Mouse (Mus musculus): ENCODE data around the gene Fry. TPM values are rescaled to one million over a fixed set of nuclear protein-coding genes. Genes with fewer than 3 reads are reported as not detected.

The Fry gene
- polyA plus RNA-seq, 1 experiment from 2014 or later = 32.5 TPM

- Histone ChIP-seq H3K27me3 (ENCODE audit: control insufficient read depth, insufficient read depth, low read length) (no peaks in the 10 kb centered on the region), H3K4me2 (no peak overlapping the region), H3K27ac (ENCODE audit: low read depth, low read length) (no peak overlapping the region), H3K9me3 (replicated peaks; ENCODE audit: control insufficient read depth, low read length) (0 out of 2 replicates have a peak, but pooled peaks cover 2% of the 10 kb centered on the region), H3K9ac (ENCODE audit: low read depth, low read length) (no peak overlapping the region), H3K4me1 (ENCODE audit: control insufficient read depth, insufficient read depth, low read length) (no peaks in the 10 kb centered on the region; the same call in 1 of the 2 replicates), H3K4me3 (ENCODE audit: low read depth, low read length) (no peak overlapping the region), H3K36me3 (ENCODE audit: control insufficient read depth, insufficient read depth, low read length) (no peaks in the 10 kb centered on the region; the same call in 1 of the 2 replicates)
- ATAC-seq (replicated peaks; ENCODE audit: insufficient number of reproducible peaks, low FRiP score, low TSS enrichment) = no peak
- 76% methylated on average over 2 of the region's 2 CpGs for WGBS (ENCODE audit: insufficient replicate concordance)
These were observed 162.6 kb downstream of the Fry start for GRCm38 (mm10) chr5:150281084-150281483.

- no peak overlapping the region for H3K9ac ChIP-seq (ENCODE audit: low read depth, low read length)
- no peak for ATAC-seq (replicated peaks; ENCODE audit: insufficient number of reproducible peaks, low FRiP score, low TSS enrichment)
- no peaks in the 10 kb centered on the region for H3K27me3 ChIP-seq (ENCODE audit: control insufficient read depth, insufficient read depth, low read length)
- no peak overlapping the region for H3K27ac ChIP-seq (ENCODE audit: low read depth, low read length)
- H3K4me1 ChIP-seq (ENCODE audit: control insufficient read depth, insufficient read depth, low read length) = no peaks in the 10 kb centered on the region; the same call in 1 of the 2 replicates
- 77% methylated on average over 7 of the region's 7 CpGs for WGBS (ENCODE audit: insufficient replicate concordance)
- no peak overlapping the region for H3K4me2 ChIP-seq
- 0 out of 2 replicates have a peak, but pooled peaks cover 2% of the 10 kb centered on the region for H3K9me3 ChIP-seq (replicated peaks; ENCODE audit: control insufficient read depth, low read length)
- no peaks in the 10 kb centered on the region; the same call in 1 of the 2 replicates for H3K36me3 ChIP-seq (ENCODE audit: control insufficient read depth, insufficient read depth, low read length)
- H3K4me3 ChIP-seq (ENCODE audit: low read depth, low read length) = no peak overlapping the region
These were observed 163.6 kb downstream of the Fry start for GRCm38 (mm10) chr5:150282091-150282490.

DNA sequence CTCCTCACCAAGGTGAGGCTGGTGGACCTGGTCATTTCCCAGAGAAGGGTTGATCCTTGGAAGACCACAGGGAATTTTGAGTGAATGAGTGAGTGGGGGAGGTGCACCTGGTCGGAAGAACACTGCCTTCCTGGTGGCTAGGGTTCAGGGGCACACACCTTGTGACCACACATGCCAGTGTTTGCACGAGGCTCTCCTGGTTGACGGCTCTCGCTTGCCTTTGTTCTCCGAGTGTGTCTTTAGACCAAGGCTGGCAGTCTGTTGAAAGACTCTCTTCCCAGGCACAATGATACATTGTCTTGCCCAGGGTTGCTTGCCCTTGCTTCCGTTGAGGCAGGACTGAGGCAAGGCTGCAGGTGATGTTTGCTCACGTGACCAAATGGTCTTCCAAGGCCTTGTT, 169.5 kb downstream of the Fry start:
- Histone ChIP-seq H3K27ac (ENCODE audit: low read depth, low read length) (no peak overlapping the region), H3K27me3 (ENCODE audit: control insufficient read depth, insufficient read depth, low read length) (no peaks in the 10 kb centered on the region), H3K4me2 (no peak overlapping the region), H3K9ac (ENCODE audit: low read depth, low read length) (no peak overlapping the region), H3K36me3 (ENCODE audit: control insufficient read depth, insufficient read depth, low read length) (no peaks in the 10 kb centered on the region), H3K9me3 (replicated peaks; ENCODE audit: control insufficient read depth, low read length) (no peaks in the 10 kb centered on the region), H3K4me3 (ENCODE audit: low read depth, low read length) (no peak overlapping the region), H3K4me1 (ENCODE audit: control insufficient read depth, insufficient read depth, low read length) (peaks cover 4% of the 10 kb centered on the region; the same call in 1 of the 2 replicates)
- no peak for ATAC-seq (replicated peaks; ENCODE audit: insufficient number of reproducible peaks, low FRiP score, low TSS enrichment)
- WGBS (ENCODE audit: insufficient replicate concordance) = 80% methylated on average over 7 of the region's 7 CpGs

GRCm38 (mm10) chr5:150289611-150290010, 171.2 kb downstream of the Fry start:
- 73% methylated on average over 8 of the region's 8 CpGs for WGBS (ENCODE audit: insufficient replicate concordance)
- peaks cover 15% of the 10 kb centered on the region for H3K4me1 ChIP-seq (ENCODE audit: control insufficient read depth, insufficient read depth, low read length)
- no peaks in the 10 kb centered on the region for H3K36me3 ChIP-seq (ENCODE audit: control insufficient read depth, insufficient read depth, low read length)
- no peak overlapping the region for H3K4me2 ChIP-seq
- no peaks in the 10 kb centered on the region for H3K9me3 ChIP-seq (replicated peaks; ENCODE audit: control insufficient read depth, low read length)
- H3K27ac ChIP-seq (ENCODE audit: low read depth, low read length) = no peak overlapping the region
- H3K27me3 ChIP-seq (ENCODE audit: control insufficient read depth, insufficient read depth, low read length) = no peaks in the 10 kb centered on the region
- no peak for ATAC-seq (replicated peaks; ENCODE audit: insufficient number of reproducible peaks, low FRiP score, low TSS enrichment)
- H3K9ac ChIP-seq (ENCODE audit: low read depth, low read length) = no peak overlapping the region
- H3K4me3 ChIP-seq (ENCODE audit: low read depth, low read length) = no peak overlapping the region

- no peak; the same call in 1 of the 2 replicates for ATAC-seq (replicated peaks; ENCODE audit: insufficient number of reproducible peaks, low FRiP score, low TSS enrichment)
- no peak overlapping the region for H3K9ac ChIP-seq (ENCODE audit: low read depth, low read length)
- no peak overlapping the region for H3K27ac ChIP-seq (ENCODE audit: low read depth, low read length)
- H3K4me2 ChIP-seq = no peak overlapping the region
- H3K4me3 ChIP-seq (ENCODE audit: low read depth, low read length) = no peak overlapping the region
- WGBS (ENCODE audit: insufficient replicate concordance) = 80% methylated on average over 4 of the region's 4 CpGs
- H3K27me3 ChIP-seq (ENCODE audit: control insufficient read depth, insufficient read depth, low read length) = no peaks in the 10 kb centered on the region
- no peaks in the 10 kb centered on the region for H3K36me3 ChIP-seq (ENCODE audit: control insufficient read depth, insufficient read depth, low read length)
- peaks cover 23% of the 10 kb centered on the region for H3K4me1 ChIP-seq (ENCODE audit: control insufficient read depth, insufficient read depth, low read length)
- no peaks in the 10 kb centered on the region for H3K9me3 ChIP-seq (replicated peaks; ENCODE audit: control insufficient read depth, low read length)
These were observed 172.2 kb downstream of the Fry start for GRCm38 (mm10) chr5:150290494-150291199.

DNA sequence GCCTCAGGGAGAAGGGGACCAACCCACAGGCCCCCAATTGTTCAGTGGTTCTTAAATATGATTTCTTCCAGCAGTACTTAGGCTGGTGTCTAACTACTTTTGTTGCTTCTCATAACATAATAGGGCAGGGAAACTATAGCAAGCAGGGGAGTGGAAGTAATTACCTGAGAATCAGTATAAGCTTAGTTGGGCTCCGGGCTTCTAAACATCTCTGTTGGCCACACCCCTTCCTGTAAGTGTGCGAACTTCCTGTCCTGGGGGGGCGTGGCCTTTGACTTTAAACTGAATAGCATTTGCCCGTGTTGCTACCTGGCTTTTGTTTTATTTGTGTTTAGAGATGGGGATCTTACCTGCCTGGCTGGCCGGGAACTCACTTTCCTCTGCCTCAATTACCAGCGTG, 172.8 kb downstream of the Fry start:
- Histone ChIP-seq H3K4me3 (ENCODE audit: low read depth, low read length) (no peak overlapping the region), H3K9me3 (replicated peaks; ENCODE audit: control insufficient read depth, low read length) (no peaks in the 10 kb centered on the region), H3K4me1 (ENCODE audit: control insufficient read depth, insufficient read depth, low read length) (peaks cover 24% of the 10 kb centered on the region), H3K27me3 (ENCODE audit: control insufficient read depth, insufficient read depth, low read length) (no peaks in the 10 kb centered on the region), H3K36me3 (ENCODE audit: control insufficient read depth, insufficient read depth, low read length) (no peaks in the 10 kb centered on the region), H3K27ac (ENCODE audit: low read depth, low read length) (no peak overlapping the region), H3K4me2 (no peak overlapping the region), H3K9ac (ENCODE audit: low read depth, low read length) (no peak overlapping the region)
- 87% methylated on average over 6 of the region's 6 CpGs for WGBS (ENCODE audit: insufficient replicate concordance)
- ATAC-seq (replicated peaks; ENCODE audit: insufficient number of reproducible peaks, low FRiP score, low TSS enrichment) = no peak

- Histone ChIP-seq H3K4me1 (ENCODE audit: control insufficient read depth, insufficient read depth, low read length) (peaks cover 24% of the 10 kb centered on the region), H3K27me3 (ENCODE audit: control insufficient read depth, insufficient read depth, low read length) (no peaks in the 10 kb centered on the region), H3K9ac (ENCODE audit: low read depth, low read length) (no peak overlapping the region), H3K36me3 (ENCODE audit: control insufficient read depth, insufficient read depth, low read length) (no peaks in the 10 kb centered on the region), H3K27ac (ENCODE audit: low read depth, low read length) (no peak overlapping the region), H3K4me2 (no peak overlapping the region), H3K9me3 (replicated peaks; ENCODE audit: control insufficient read depth, low read length) (no peaks in the 10 kb centered on the region), H3K4me3 (ENCODE audit: low read depth, low read length) (no peak overlapping the region)
- WGBS (ENCODE audit: insufficient replicate concordance) = 47% methylated on average over 3 of the region's 3 CpGs
- no peak for ATAC-seq (replicated peaks; ENCODE audit: insufficient number of reproducible peaks, low FRiP score, low TSS enrichment)
These were observed 173.7 kb downstream of the Fry start for GRCm38 (mm10) chr5:150292186-150292585.

GRCm38 (mm10) chr5:150294306-150294705, 175.9 kb downstream of the Fry start:
- H3K27me3 ChIP-seq (ENCODE audit: control insufficient read depth, insufficient read depth, low read length) = no peaks in the 10 kb centered on the region
- H3K9me3 ChIP-seq (replicated peaks; ENCODE audit: control insufficient read depth, low read length) = no peaks in the 10 kb centered on the region
- H3K4me2 ChIP-seq = peak overlapping the region; percentile 17
- H3K9ac ChIP-seq (ENCODE audit: low read depth, low read length) = no peak overlapping the region
- peaks cover 24% of the 10 kb centered on the region for H3K4me1 ChIP-seq (ENCODE audit: control insufficient read depth, insufficient read depth, low read length)
- 43% methylated on average over 11 of the region's 11 CpGs for WGBS (ENCODE audit: insufficient replicate concordance)
- H3K36me3 ChIP-seq (ENCODE audit: control insufficient read depth, insufficient read depth, low read length) = no peaks in the 10 kb centered on the region
- H3K4me3 ChIP-seq (ENCODE audit: low read depth, low read length) = no peak overlapping the region
- peak overlapping the region; percentile 67 for H3K27ac ChIP-seq (ENCODE audit: low read depth, low read length)
- ATAC-seq (replicated peaks; ENCODE audit: insufficient number of reproducible peaks, low FRiP score, low TSS enrichment) = no peak

GRCm38 (mm10) chr5:150295096-150295495, 176.7 kb downstream of the Fry start:
- peak overlapping the region; percentile 19; the same call in 1 of the 2 replicates for H3K4me3 ChIP-seq (ENCODE audit: low read depth, low read length)
- peak overlapping the region; percentile 16; the same call in 1 of the 2 replicates for H3K9ac ChIP-seq (ENCODE audit: low read depth, low read length)
- H3K27me3 ChIP-seq (ENCODE audit: control insufficient read depth, insufficient read depth, low read length) = no peaks in the 10 kb centered on the region
- peak overlapping the region; percentile 55 for H3K4me2 ChIP-seq
- peaks cover 24% of the 10 kb centered on the region for H3K4me1 ChIP-seq (ENCODE audit: control insufficient read depth, insufficient read depth, low read length)
- peak overlapping the region; percentile 67 for H3K27ac ChIP-seq (ENCODE audit: low read depth, low read length)
- WGBS (ENCODE audit: insufficient replicate concordance) = 31% methylated on average over 11 of the region's 11 CpGs
- peak; percentile 57; the same call in 1 of the 2 replicates for ATAC-seq (replicated peaks; ENCODE audit: insufficient number of reproducible peaks, low FRiP score, low TSS enrichment)
- no peaks in the 10 kb centered on the region for H3K36me3 ChIP-seq (ENCODE audit: control insufficient read depth, insufficient read depth, low read length)
- H3K9me3 ChIP-seq (replicated peaks; ENCODE audit: control insufficient read depth, low read length) = no peaks in the 10 kb centered on the region
